Mouse (Mus musculus) testis, adult 2 months (tissue): ENCODE measurements at regions not wholly inside any gene's neighbourhood (a gene's known extent, or its start where the extent isn't known, plus 50 kb on each side); places are given as distances from the start of the nearest gene placed in this dataset.

Experiments
- H3K27ac ChIP-seq: fragments of 200-500 bp; 2 replicates; pipeline ENCODE4 v1.5.1; 2012; ENCODE audit warnings: low read depth, low read length; ENCODE audit not compliant: control insufficient read depth, insufficient read depth
- H3K27me3 ChIP-seq: fragments of 200-500 bp; 2 replicates; pipeline ENCODE4 v1.6.1; 2012; ENCODE audit warnings: mild to moderate bottlenecking, low read length, moderate library complexity; ENCODE audit not compliant: control insufficient read depth, insufficient read depth
- H3K36me3 ChIP-seq: fragments of 200-500 bp; 2 replicates; pipeline ENCODE4 v1.6.1; 2012; ENCODE audit warnings: mild to moderate bottlenecking, low read length; ENCODE audit not compliant: control insufficient read depth, insufficient read depth
- H3K4me1 ChIP-seq: fragments of 200-500 bp; 2 replicates; pipeline ENCODE4 v1.6.1; 2012; ENCODE audit warnings: low read length; ENCODE audit not compliant: control insufficient read depth, insufficient read depth
- H3K4me3 ChIP-seq: fragments of 200-500 bp; 2 replicates; pipeline ENCODE4 v1.5.1; 2012; ENCODE audit warnings: low read depth, mild to moderate bottlenecking, low read length, moderate library complexity, mixed read lengths; ENCODE audit not compliant: control insufficient read depth
- CTCF ChIP-seq: fragments of 200-500 bp; IDR thresholded peaks from 2 replicates; pipeline ENCODE4 v1.5.1; 2012; ENCODE audit warnings: low read depth, mild to moderate bottlenecking, inconsistent platforms, low read length, moderate library complexity; ENCODE audit not compliant: control insufficient read depth, insufficient read depth, insufficient replicate concordance
- POLR2A ChIP-seq: fragments of 200-500 bp; IDR thresholded peaks from 2 replicates; pipeline ENCODE4 v1.6.1; 2012; ENCODE audit warnings: low read depth, mild to moderate bottlenecking, inconsistent platforms, low read length, moderate library complexity; ENCODE audit not compliant: control insufficient read depth

- TF ChIP-seq POLR2A (no peak), CTCF (no peak)
- no peaks in the 10 kb centered on the region for H3K36me3 ChIP-seq
- H3K4me1 ChIP-seq, result no peaks in the 10 kb centered on the region
- no peaks in the 10 kb centered on the region for H3K27me3 ChIP-seq
- H3K4me3 ChIP-seq, result no peak overlapping the region
- H3K27ac ChIP-seq, result no peak overlapping the region
These were observed 163.1 kb upstream of the Tgfbr2 start for GRCm38 (mm10) chr9:116338093-116338728.

GRCm38 (mm10) chr9:116337446-116338010, 162.4 kb upstream of the Tgfbr2 start:
- no peak for TF ChIP-seq POLR2A

GRCm38 (mm10) chr9:116335561-116336478, 160.7 kb upstream of the Tgfbr2 start:
- Histone ChIP-seq H3K36me3 (no peaks in the 10 kb centered on the region), H3K27me3 (no peaks in the 10 kb centered on the region), H3K4me1 (no peaks in the 10 kb centered on the region), H3K27ac (no peak overlapping the region), H3K4me3 (no peak overlapping the region)
- TF ChIP-seq CTCF, result no peak
- no peak for TF ChIP-seq POLR2A

More at GRCm38 (mm10) chr9:116337446-116338010, 162.4 kb upstream of the Tgfbr2 start:
- H3K36me3 ChIP-seq, result no peaks in the 10 kb centered on the region
- no peak overlapping the region for H3K4me3 ChIP-seq
- no peak overlapping the region for H3K27ac ChIP-seq
- H3K4me1 ChIP-seq, result no peaks in the 10 kb centered on the region
- no peaks in the 10 kb centered on the region for H3K27me3 ChIP-seq

DNA sequence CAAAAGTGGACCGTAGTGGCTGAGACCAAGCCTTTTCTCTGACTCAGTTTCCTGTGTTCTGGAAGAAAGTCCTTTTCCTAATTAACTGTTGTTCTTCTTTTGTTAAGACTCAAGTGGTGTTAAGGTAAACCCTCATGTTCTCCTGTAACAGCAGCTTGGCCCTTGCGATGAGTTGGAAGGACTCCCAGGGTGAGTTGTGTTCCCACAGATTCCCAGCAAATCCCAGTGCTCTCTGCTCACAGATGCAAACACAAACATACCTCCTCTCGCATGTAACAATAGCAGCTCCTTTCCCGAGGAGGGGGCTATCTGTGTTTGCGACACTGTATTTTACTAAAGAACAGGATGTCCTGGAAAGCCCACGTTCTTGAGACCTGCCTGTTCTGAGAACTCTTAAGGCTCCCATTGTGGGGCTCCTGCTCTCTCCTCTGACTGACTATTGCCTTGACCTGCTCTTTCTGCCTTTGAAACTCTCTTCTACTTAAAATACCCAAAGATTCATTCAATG, 158.8 kb upstream of the Tgfbr2 start:
- Histone ChIP-seq H3K36me3 (no peaks in the 10 kb centered on the region), H3K27me3 (no peaks in the 10 kb centered on the region), H3K4me1 (no peaks in the 10 kb centered on the region), H3K27ac (no peak overlapping the region), H3K4me3 (no peak overlapping the region)
- TF ChIP-seq POLR2A (no peak), CTCF (no peak)

DNA sequence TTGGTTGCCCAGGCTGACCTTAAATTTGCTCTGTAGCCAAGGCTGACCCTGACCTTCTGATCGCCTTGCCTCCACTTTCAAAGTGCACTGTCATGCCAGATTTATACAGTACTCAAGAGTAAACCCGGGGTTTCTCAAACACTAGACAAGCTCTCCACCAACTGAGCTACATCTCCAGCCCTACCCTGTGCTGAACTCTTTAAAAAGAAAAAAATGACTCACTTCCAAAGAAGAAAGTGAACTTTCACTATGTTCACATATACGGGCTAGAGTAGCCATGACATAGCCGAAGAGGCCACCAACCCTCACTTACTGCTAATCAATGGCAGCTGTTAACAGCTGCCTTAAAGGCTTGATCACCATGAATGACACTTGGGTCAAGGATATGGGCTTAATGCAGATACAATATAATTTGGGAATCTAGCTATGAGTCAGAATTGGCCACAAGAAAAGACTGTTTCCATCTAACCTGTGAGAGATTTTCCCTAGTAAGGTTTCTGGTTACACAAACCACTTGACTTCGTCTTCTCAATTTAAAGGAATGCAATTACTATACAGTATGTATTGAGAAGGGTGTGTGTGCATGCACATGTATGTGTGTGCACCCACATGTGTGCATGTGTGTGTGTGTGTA, 157.4 kb upstream of the Tgfbr2 start:
- Histone ChIP-seq H3K4me1 (no peaks in the 10 kb centered on the region), H3K36me3 (no peaks in the 10 kb centered on the region), H3K4me3 (no peak overlapping the region), H3K27me3 (no peaks in the 10 kb centered on the region), H3K27ac (no peak overlapping the region)
- TF ChIP-seq CTCF (no peak), POLR2A (no peak)

DNA sequence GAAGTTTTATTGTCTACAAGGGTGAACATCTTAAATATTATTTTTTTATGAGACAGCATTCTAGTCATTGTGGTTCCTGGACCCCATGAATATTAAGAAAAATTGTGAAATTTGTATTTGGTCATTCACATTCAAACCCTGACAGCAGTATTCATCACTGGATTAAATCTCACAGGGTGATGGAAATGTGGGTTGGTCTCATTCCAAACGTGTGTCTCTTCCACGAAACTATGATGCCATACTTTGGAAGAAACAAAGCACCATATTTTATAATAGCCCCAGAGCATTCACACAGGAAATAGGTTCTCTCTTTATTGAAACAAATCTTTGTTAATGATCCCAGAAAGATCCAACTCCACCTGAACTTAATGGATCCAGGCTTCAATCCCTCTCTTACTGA, 156.2 kb upstream of the Tgfbr2 start:
- TF ChIP-seq POLR2A (no peak), CTCF (no peak)
- Histone ChIP-seq H3K27ac (no peak overlapping the region), H3K27me3 (no peaks in the 10 kb centered on the region), H3K4me3 (no peak overlapping the region), H3K4me1 (no peaks in the 10 kb centered on the region), H3K36me3 (no peaks in the 10 kb centered on the region)

DNA sequence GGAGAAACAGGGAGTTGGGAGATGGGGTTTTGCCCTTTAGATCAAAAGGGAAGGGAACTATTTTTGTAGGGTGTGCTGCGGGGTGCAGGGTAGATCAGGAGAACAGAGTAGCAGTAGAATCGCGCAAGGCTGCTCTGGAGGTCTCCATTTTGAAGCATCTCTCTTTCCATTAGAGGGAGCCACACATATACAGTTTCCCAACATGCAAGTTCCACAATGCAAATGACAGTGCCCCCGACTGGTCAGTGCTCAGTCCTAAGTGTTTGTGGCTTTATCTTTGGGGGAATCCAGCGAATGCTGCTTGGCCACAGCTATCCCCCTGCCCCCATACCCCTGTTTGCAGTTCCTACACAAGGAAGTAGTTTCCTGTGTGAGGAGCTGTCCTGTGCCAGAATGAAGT, 155.6 kb upstream of the Tgfbr2 start:
- no peak overlapping the region for H3K4me3 ChIP-seq
- no peaks in the 10 kb centered on the region for H3K4me1 ChIP-seq
- no peaks in the 10 kb centered on the region for H3K27me3 ChIP-seq
- TF ChIP-seq POLR2A, result no peak
- no peak for TF ChIP-seq CTCF
- H3K27ac ChIP-seq, result no peak overlapping the region
- H3K36me3 ChIP-seq, result no peaks in the 10 kb centered on the region
